Mouse (Mus musculus) heart, adult 2 months (tissue): ENCODE results near the gene Ndufa13. TPM values are rescaled to one million over a fixed set of nuclear protein-coding genes. Genes with fewer than 3 reads are reported as not detected.

ENCODE experiments used
- DNase-seq, 2 experiments: peaks; one replicate each; pipeline ENCODE4 v3.0.0; 2021
- H3K27ac ChIP-seq: fragments of 200-600 bp; 2 replicates; pipeline ENCODE4 v1.8.1; 2022
- H3K27me3 ChIP-seq: fragments of 200-500 bp; 2 replicates; pipeline ENCODE4 v1.6.1; 2012; ENCODE audit warnings: mild to moderate bottlenecking, low read length, inconsistent platforms, mixed read lengths; ENCODE audit not compliant: control insufficient read depth, insufficient read depth
- H3K36me3 ChIP-seq: fragments of 200-500 bp; 2 replicates; pipeline ENCODE4 v1.6.1; 2012; ENCODE audit warnings: low read length, inconsistent platforms; ENCODE audit not compliant: control insufficient read depth, insufficient read depth
- H3K4me1 ChIP-seq: fragments of 200-500 bp; 2 replicates; pipeline ENCODE4 v1.6.1; 2011; ENCODE audit warnings: low read length; ENCODE audit not compliant: control insufficient read depth, insufficient read depth
- H3K4me3 ChIP-seq: fragments of 200-600 bp; 2 replicates; pipeline ENCODE4 v1.8.1; 2022
- H3K79me2 ChIP-seq: fragments of 200-500 bp; replicated peaks from 2 replicates; pipeline ENCODE4 v1.6.1; 2012; ENCODE audit warnings: mild to moderate bottlenecking, inconsistent platforms, low read length, moderate library complexity, mixed read lengths; ENCODE audit not compliant: control insufficient read depth, insufficient read depth
- H3K9ac ChIP-seq: fragments of 200-500 bp; 2 replicates; pipeline ENCODE4 v1.6.1; 2012; ENCODE audit warnings: low read depth, mild to moderate bottlenecking, control low read depth, inconsistent platforms, low read length, mixed read lengths
- CTCF ChIP-seq: fragments of 200-600 bp; IDR thresholded peaks from 2 replicates; pipeline ENCODE4 v1.8.1; 2022; ENCODE audit warnings: antibody characterized with exemption, mild to moderate bottlenecking, moderate library complexity
- EP300 ChIP-seq: fragments of 200-500 bp; IDR thresholded peaks from 2 replicates; pipeline ENCODE4 v1.6.1; 2011; ENCODE audit warnings: low read depth, low read length, control low read depth; ENCODE audit not compliant: insufficient read depth
- POLR2A ChIP-seq: fragments of 200-500 bp; IDR thresholded peaks from 2 replicates; pipeline ENCODE4 v1.6.1; 2011; ENCODE audit warnings: mild to moderate bottlenecking, low read depth, low read length, control low read depth; ENCODE audit not compliant: insufficient read depth
- WGBS: fragments of 180-500 bp; shearing (Covaris S2); methylation state at CpG from one replicate; pipeline ENCODE4 v1.1.7; 2018; 5-methylcytosine and 5-hydroxymethylcytosine counted together
- intact Hi-C: fragments of 180-260 bp; cut with DNase I; formaldehyde crosslinking; loops from one replicate; pipeline ENCODE4 v1.15.1; 2025
- polyA plus RNA-seq: library from polyadenylated mRNA; depleted of rRNA; stranded (reverse); fragments of >200 nt; gene quantifications from 2 replicates; pipeline ENCODE4 v1.2.3, GENCODE M21; 2012
- total RNA-seq, 2 experiments: library from RNA; stranded (reverse); gene quantifications; 2 replicates each; pipeline ENCODE4 v1.2.3; 2021

The Ndufa13 gene
- total and polyA plus RNA-seq, 3 experiments = 417 to 492 (median 488) TPM

DNA sequence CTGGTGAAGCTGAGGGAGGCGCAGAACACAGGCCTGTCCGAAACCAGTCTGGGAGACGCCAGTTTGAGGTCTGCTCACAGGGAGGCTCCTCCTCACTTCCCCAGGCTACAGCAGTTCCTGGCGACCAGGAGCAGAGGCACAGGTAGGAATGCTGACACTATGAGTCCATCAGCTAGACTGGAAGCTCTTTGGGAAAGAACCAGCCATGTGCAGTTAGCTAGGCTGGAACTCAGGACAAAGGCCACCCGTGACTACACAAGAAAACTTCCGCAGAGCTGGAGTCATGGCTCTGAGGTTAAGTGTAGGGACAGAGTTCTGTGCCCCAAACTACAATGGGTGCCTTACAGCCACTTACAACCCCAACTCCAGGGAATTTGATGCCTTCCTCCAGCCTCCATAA lies 4.5 kb downstream of the Ndufa13 start:
- Histone ChIP-seq H3K9ac (no peak overlapping the region), H3K79me2 (peaks cover 2% of the 10 kb centered on the region; the same call in 1 of the 2 replicates), H3K4me3 (no peak overlapping the region), H3K27me3 (no peaks in the 10 kb centered on the region), H3K4me1 (peaks cover 13% of the 10 kb centered on the region), H3K27ac (no peak overlapping the region), H3K36me3 (no peaks in the 10 kb centered on the region)
- TF ChIP-seq EP300 (no peak), POLR2A (no peak), CTCF (no peak)
- intact Hi-C loops = loop anchor here (10.0 kb wide), 1 partner anchor 273 kb away; the partner anchor contains the start of gene Zfp868
- DNase-seq = no peak
- 77% methylated on average over 6 of the region's 6 CpGs for WGBS

DNA sequence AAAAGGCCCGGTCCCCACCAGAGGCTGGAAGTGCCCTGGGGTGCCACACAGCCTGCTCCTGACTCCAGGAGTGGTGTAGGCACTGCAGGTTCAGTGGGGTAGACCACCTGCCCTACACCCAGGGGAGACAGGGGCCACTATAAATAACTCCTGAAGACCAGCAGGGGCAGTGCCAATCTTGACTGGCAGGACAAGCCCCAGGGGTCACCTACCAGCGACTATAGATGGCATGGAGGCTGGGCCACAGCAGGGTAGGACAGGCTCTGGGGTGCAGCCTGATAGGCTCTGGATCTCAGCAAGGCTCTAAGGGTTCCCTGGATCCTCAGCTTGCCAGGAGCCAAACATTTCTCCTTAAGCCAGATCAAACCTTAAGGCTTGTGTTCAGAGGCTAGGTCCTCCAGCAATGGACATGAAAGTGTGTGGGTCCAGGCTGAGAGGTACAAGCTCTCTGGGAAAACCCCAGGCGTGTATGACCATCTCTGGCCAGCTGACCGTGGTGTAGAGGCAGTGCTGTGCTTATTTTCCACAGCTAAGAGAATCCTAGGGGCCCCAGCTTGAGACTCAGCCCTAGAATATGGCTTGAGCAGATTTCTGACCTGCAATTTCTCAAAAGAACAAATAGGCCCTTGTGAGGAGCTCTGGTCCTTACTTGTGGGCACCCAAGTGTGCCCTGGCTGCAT lies 6.4 kb downstream of the Ndufa13 start:
- Histone ChIP-seq H3K4me3 (no peak overlapping the region), H3K79me2 (peaks cover 2% of the 10 kb centered on the region; the same call in 1 of the 2 replicates), H3K27me3 (no peaks in the 10 kb centered on the region), H3K4me1 (peaks cover 12% of the 10 kb centered on the region), H3K9ac (peak overlapping the region; percentile 16; the same call in 1 of the 2 replicates), H3K27ac (no peak overlapping the region; the same call in 1 of the 2 replicates), H3K36me3 (no peaks in the 10 kb centered on the region)
- WGBS = 53% methylated on average over 4 of the region's 4 CpGs
- TF ChIP-seq POLR2A (no peak), EP300 (no peak), CTCF (0 out of 2 replicates have a peak, but pooled peaks have one; percentile 4)
- no peak for DNase-seq
- intact Hi-C loops = loop anchor here (10.0 kb wide), 1 partner anchor 271 kb away; the partner anchor contains the start of gene Zfp868

DNA sequence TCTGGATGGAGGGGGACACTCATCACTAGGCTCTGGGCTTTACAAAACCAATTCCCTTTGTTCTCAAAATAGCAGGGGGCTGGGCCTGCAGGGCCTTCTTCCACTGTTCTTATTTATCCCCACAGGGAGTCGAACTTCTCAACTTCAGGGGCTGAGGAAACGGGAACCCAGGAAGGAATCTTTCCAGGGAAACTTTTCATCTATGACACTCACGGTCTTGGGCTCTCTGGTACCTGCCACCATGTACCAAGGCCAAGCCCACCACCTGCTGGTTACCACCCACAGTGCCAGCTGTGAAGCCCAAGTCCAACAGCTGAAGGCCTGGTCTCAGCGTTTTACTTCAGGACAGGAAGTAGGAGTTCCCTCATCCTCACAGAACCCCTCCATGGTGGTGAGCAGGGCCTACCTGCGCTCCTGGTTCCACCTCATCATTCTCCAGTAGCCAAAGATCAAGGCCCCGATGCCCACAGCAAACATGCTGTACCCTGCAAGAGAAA lies 7.5 kb downstream of the Ndufa13 start:
- 64% methylated on average over 6 of the region's 6 CpGs for WGBS

DNA sequence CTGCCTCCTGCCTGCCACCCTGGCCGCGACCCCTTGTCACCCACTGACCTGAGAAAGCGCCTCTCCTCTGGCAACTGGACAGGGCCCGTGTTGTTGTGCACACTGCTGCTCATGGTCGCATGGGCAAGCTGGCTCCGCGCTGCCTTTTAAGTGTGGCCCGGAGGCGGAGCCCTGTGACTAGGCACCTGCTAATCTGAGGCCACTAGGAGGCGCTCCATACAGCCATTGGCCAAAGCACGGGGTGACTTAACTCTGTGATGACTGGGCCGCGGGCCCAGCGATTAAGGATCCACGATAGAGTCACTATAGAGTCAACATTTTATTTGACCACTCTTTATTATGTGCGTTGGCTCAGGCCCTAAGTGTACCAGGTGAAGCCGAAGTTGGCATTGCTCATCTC lies 8.5 kb downstream of the Ndufa13 start:
- Histone ChIP-seq H3K9ac (no peak overlapping the region), H3K36me3 (no peaks in the 10 kb centered on the region), H3K4me1 (peaks cover 10% of the 10 kb centered on the region), H3K27ac (no peak overlapping the region), H3K27me3 (peaks cover 5% of the 10 kb centered on the region), H3K79me2 (0 out of 2 replicates have a peak, but pooled peaks cover 2% of the 10 kb centered on the region), H3K4me3 (no peak overlapping the region)
- no peak for DNase-seq
- intact Hi-C loops = loop anchor here (10.0 kb wide), 1 partner anchor 269 kb away; the partner anchor contains the start of gene Zfp868
- TF ChIP-seq POLR2A (no peak), CTCF (peak; percentile 70)
- WGBS = 61% methylated on average over 17 of the region's 17 CpGs

More for the DNA sequence above, 7.5 kb downstream of the Ndufa13 start:
- Histone ChIP-seq H3K9ac (no peak overlapping the region), H3K79me2 (0 out of 2 replicates have a peak, but pooled peaks cover 2% of the 10 kb centered on the region), H3K36me3 (no peaks in the 10 kb centered on the region), H3K27ac (no peak overlapping the region), H3K4me3 (no peak overlapping the region), H3K4me1 (peaks cover 10% of the 10 kb centered on the region), H3K27me3 (no peaks in the 10 kb centered on the region)
- intact Hi-C loops = loop anchor here (10.0 kb wide), 1 partner anchor 270 kb away; the partner anchor contains the start of gene Zfp868
- no peak for DNase-seq
- TF ChIP-seq CTCF (no peak), POLR2A (no peak), EP300 (no peak)

DNA sequence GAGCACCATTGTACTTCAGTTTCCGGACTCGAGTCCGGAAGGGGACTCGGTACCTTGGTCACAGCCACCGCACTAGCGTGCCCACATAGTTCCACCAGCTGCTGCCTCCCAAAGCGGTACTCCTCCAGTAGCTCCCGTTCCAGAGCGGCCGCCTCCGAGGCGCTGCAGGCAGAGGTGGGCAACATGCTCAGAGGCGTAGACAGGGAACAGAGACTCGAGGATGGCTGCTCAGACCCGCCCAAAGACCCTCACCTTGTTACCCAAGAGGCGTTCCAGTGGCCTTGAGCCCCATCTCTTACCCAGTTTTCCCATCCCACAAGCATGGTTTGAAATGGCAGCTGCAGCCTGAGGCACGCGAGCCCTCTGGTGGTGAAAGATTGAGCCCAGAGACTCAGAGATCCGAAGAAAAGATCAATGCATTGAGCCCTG lies 11.5 kb downstream of the Ndufa13 start:
- 51% methylated on average over 19 of the region's 19 CpGs for WGBS
- Histone ChIP-seq H3K79me2 (no peaks in the 10 kb centered on the region), H3K27ac (no peak overlapping the region), H3K4me1 (peaks cover 6% of the 10 kb centered on the region), H3K36me3 (no peaks in the 10 kb centered on the region), H3K4me3 (no peak overlapping the region), H3K27me3 (peaks cover 13% of the 10 kb centered on the region), H3K9ac (no peak overlapping the region)
- DNase-seq = peak in 1 of 2 experiments; percentile 51
- TF ChIP-seq EP300 (no peak), CTCF (peak; percentile 74)
- intact Hi-C loops = loop anchor here (1.0 to 10.0 kb wide), 2 partner anchors 17 to 266 kb away; partner anchors contain the start of gene Zfp868

DNA sequence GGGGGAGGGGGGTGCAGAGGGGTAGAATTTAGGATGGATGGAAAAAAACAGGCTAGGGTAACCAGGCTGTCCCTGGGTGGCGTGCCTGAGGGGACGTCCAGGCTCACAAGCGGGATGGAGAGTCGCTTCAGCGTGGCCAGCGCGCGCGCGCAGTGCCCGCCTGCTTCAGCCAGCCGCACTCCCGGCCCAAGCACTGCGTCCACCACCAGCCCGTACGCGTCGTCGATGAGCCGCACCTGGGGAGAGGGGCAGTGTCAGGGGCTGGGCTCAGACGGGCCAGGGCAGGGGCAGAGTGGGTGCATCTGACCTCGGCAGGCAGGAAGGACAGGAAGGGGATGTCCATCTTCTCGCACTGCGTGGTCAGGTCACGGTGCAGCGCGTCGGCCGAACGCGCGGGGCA lies 13.5 kb downstream of the Ndufa13 start:
- WGBS = 3% methylated on average over 32 of the region's 32 CpGs

More for the DNA sequence above, 13.5 kb downstream of the Ndufa13 start:
- DNase-seq = no peak
- TF ChIP-seq EP300 (no peak), CTCF (no peak), POLR2A (no peak)
- intact Hi-C loops = no loop called here
- Histone ChIP-seq H3K79me2 (no peaks in the 10 kb centered on the region), H3K9ac (peak overlapping the region; percentile 65), H3K27me3 (peaks cover 16% of the 10 kb centered on the region), H3K4me1 (0 out of 2 replicates have a peak, but pooled peaks cover 3% of the 10 kb centered on the region), H3K27ac (no peak overlapping the region), H3K4me3 (peak overlapping the region; percentile 47; the same call in 1 of the 2 replicates), H3K36me3 (no peaks in the 10 kb centered on the region)
